ENCODE assay signal across 14 mouse cellular contexts in genomic region chr11:107720264-107721021, GRCm38 (mm10). TPM values are rescaled to one million over a fixed set of nuclear protein-coding genes. Genes with fewer than 3 reads are reported as not detected.
"Had no signal": no experiment of that assay in that cellular context is flagged by ENCODE, and none has a peak within 500 bp of the region (broad histone marks: within the 10 kb centered on the region; RNA-seq: fewer than 3 reads in every experiment).

No protein-coding gene starts in this region.

- ATAC-seq: midbrain, embryonic 16.5 days had no signal

- H3K27me3 ChIP-seq: limb, embryonic 13.5 days had no signal

- H3K9ac ChIP-seq: limb, embryonic 13.5 days; liver, embryonic 14.5 days; midbrain, embryonic 12.5 days had no signal

- DNase-seq: kidney, adult 9 months; kidney, postnatal 10 days; kidney, postnatal 4 days; left cerebral cortex, postnatal 4 days; lung, adult 18-20 months; right cerebral cortex, postnatal 14 days; thymus, postnatal 14 days had no signal

- H3K4me2 ChIP-seq: limb, embryonic 13.5 days; midbrain, embryonic 12.5 days had no signal

- H3K27ac ChIP-seq: layer of hippocampus, adult 2 months; limb, embryonic 13.5 days; liver, embryonic 14.5 days; midbrain, embryonic 12.5 days; stomach, postnatal 0 days had no signal

- H3K4me1 ChIP-seq: limb, embryonic 13.5 days; midbrain, embryonic 12.5 days had no signal

- H3K4me3 ChIP-seq: layer of hippocampus, adult 2 months; limb, embryonic 13.5 days; midbrain, embryonic 12.5 days had no signal

- H3K36me3 ChIP-seq: limb, embryonic 13.5 days; midbrain, embryonic 12.5 days had no signal

RNA-seq across cellular contexts. Expression of gene Cacng1, which starts 4.1 kb away (rescaled TPM):
- total RNA-seq: layer of hippocampus, adult 2 months; liver, adult 2 months had no signal
- polyA plus RNA-seq: liver, embryonic 14.5 days had no signal
